Mouse (Mus musculus): ENCODE results near the gene Plekhd1.

The Plekhd1 gene

GRCm38 (mm10) chr12:80751556-80751955, 59.2 kb downstream of the Plekhd1 start:
- DNase-seq (ENCODE audit: low spot score in 2 of 2) = no peak

- DNase-seq (ENCODE audit: low spot score in 2 of 2) = no peak
Observed at GRCm38 (mm10) chr12:80757751-80758558, 65.6 kb downstream of the Plekhd1 start.

GRCm38 (mm10) chr12:80758559-80759386, 66.4 kb downstream of the Plekhd1 start:
- DNase-seq (ENCODE audit: low spot score in 2 of 2) = no peak

- no peak for DNase-seq (ENCODE audit: low spot score in 2 of 2)
Observed at GRCm38 (mm10) chr12:80759387-80759712, 67.0 kb downstream of the Plekhd1 start.

GRCm38 (mm10) chr12:80759713-80760395, 67.5 kb downstream of the Plekhd1 start:
- peak in 1 of 2 experiments; percentile 34 for DNase-seq (ENCODE audit: low spot score in 2 of 2)

- DNase-seq (ENCODE audit: low spot score in 2 of 2) = peak; percentile 79 to 85
Observed at GRCm38 (mm10) chr12:80760396-80760801, 68.0 kb downstream of the Plekhd1 start, which contains the start of gene Ccdc177. Ccdc177 (minus strand) TSS chr12:80760687.

GRCm38 (mm10) chr12:80762982-80763381, 70.6 kb downstream of the Plekhd1 start:
- no peak for DNase-seq (ENCODE audit: low spot score in 2 of 2)

GRCm38 (mm10) chr12:80764116-80764515, 71.7 kb downstream of the Plekhd1 start:
- no peak for DNase-seq (ENCODE audit: low spot score in 2 of 2)

- peak in 1 of 2 experiments; percentile 67 for DNase-seq (ENCODE audit: low spot score in 2 of 2)
Observed at GRCm38 (mm10) chr12:80769697-80770096, 77.3 kb downstream of the Plekhd1 start.

Data from frontal cortex, postnatal 10 days (tissue).